Mouse (Mus musculus): ENCODE measurements around the gene Mbnl1. TPM values are rescaled to one million over a fixed set of nuclear protein-coding genes. Genes with fewer than 3 reads are reported as not detected.

Mbnl1 gene
- total RNA-seq, 2 experiments from 2014 or later = 110 to 116 TPM

DNA sequence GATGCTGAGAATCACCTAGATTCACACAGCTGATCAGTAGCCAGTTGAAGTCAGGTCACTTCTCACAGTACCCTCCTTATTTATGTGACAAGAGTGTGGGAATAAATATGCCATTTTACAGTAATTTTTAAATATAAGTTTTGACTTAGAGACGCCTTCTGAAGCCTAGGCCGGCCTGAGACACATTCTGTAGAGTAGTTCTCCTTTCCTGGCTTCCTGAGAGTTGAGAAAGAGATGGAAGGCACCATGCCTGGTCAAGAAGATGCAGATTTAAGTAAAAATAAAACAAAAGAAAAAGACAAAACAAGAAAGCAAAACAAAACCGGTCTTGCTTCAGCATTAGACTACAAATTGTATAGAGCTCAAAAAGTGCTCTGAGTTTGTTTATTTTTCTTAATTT lies 38.6 kb downstream of the Mbnl1 start:
- no peak for DNase-seq (ENCODE audit: low spot score in 2 of 2)
- intact Hi-C loops (cut with DNase I) = no loop called here

DNA sequence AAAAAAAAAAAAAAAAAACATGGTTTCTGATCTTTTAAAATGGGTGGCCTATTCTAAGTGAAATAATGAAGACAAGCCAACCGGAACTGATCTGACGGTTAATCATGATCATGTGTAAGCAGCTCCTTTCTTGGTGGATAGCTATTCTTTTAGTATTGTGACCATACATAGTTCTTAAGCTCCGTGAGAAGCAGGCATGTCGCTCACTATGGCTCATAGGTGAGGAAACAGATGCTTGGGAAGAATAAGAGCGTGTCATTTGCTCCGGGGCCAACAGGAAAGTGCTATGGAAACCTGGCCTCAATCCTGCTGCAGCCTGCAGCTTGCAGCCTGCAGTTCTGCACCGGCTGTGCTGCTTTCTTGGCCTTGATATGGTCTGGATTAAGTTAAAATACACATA lies 40.7 kb downstream of the Mbnl1 start:
- intact Hi-C loops (cut with DNase I) = no loop called here
- DNase-seq (ENCODE audit: low spot score in 2 of 2) = no peak

DNA sequence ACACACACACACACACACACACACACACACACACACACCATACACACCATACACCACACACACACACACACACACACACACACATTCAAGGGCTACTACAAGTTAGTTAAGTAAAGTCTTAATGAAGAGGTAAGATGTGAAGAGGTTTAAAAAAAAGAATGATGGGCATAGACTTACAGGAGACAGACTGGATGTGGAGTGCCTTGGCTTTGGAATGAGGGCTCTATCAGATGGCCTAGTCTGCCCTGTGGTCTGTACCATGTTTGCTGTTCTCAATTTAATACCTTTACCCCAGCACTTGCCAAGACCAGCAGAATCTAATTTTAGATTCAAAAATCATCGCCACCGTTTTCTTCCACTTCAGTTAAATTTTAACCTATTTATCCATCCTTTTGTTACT lies 41.1 kb downstream of the Mbnl1 start:
- intact Hi-C loops (cut with DNase I) = no loop called here
- DNase-seq (ENCODE audit: low spot score in 2 of 2) = no peak

DNA sequence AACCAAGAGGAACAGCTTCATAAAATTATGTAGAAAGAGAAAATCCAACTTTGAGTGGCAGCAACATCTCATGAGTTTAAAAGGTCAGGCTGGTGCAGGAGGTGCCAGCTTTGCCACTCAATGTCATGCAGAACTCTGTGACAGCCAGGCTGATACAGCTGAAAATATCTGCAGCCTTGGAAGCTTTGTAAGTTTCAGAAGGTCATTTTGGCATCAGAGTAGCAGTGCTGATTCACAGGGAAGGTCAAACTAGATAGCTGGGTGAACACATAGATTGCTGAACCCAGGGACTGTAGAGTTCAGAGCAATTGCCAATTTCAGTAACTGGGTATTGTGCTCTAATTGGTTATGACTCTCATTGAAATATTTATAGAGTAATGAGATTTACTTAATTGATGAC lies 42.8 kb downstream of the Mbnl1 start:
- intact Hi-C loops (cut with DNase I) = no loop called here

DNA sequence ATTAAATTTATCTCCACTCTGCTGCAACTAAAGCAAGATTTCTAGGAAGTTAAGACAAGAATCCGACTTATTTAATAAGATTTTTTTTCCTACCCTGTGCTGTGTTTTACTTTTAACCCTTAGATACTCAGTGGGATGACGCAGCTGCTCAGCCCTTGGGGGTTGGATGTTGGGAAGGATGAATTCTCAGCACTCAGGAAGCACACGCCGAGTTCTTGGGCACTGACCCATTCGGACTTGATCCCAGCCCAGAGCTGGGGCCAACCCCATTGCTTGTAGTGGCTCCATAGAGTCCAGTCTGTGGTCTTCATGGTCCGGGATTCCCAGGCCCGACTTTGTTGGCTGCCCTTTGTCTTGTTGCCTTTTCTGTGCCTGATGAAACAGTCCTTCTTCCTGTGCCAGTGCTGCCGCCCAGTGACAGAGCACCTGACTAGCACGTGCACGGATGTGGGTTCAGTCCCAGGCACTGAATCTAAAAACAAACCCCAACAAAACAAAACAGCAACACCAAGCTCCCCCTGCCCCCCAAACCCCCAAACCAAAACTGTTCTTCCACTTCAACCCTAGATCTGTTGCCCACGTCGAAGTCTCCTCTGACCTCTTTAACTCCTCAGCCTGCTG lies 43.5 kb downstream of the Mbnl1 start:
- intact Hi-C loops (cut with DNase I) = no loop called here
- peak; percentile 42 to 49 for DNase-seq (ENCODE audit: low spot score in 2 of 2)

More for the DNA sequence above, 42.8 kb downstream of the Mbnl1 start:
- no peak for DNase-seq (ENCODE audit: low spot score in 2 of 2)

DNA sequence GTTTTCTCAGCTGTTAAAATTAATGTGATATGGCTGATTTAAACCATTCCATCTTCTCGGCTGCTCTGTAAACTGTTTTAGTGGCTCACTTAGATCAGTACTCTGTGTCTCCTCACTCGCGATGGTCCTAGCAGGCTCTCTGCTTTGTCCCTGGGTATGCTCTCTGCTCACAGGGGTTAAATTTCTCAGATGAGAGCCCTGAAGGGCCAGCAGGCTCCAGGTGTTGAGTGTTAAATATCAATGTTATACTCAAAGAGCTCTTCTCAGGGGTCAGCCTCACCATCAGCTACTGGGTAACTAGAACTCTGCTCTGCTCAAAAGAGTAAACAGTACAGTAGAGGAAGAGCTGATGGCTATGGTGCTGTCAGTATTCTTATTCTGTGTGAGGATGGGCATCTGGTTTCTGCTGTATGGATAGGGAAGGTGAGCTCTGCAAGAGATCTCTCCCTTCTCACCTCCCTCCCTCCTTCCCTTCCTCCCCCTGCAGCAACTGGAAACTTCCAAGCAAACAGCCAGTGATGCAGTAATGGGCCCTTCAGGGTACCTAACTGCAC lies 44.7 kb downstream of the Mbnl1 start:
- intact Hi-C loops (cut with DNase I) = no loop called here

DNA sequence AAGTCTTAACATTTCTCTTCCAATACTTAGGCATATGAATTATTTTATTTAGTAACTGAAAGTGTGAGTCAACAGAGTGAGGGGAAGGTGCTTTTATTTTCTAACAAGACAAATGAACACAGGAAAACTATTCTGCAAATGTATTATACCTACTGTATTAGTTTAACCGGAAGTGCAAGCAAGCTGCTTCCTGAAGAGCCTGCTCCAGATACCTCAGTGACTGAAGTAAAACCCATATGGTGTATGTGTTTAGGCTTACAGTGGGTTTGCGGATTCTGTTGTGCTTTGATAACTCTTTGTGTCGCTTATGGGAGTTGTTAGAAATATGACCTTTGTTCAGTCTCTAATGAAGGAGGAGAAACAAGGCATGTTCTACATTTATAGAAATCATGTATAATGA lies 46.7 kb downstream of the Mbnl1 start:
- intact Hi-C loops (cut with DNase I) = no loop called here
- no peak for DNase-seq (ENCODE audit: low spot score in 2 of 2)

More for the DNA sequence above, 44.7 kb downstream of the Mbnl1 start:
- no peak for DNase-seq (ENCODE audit: low spot score in 2 of 2)

DNA sequence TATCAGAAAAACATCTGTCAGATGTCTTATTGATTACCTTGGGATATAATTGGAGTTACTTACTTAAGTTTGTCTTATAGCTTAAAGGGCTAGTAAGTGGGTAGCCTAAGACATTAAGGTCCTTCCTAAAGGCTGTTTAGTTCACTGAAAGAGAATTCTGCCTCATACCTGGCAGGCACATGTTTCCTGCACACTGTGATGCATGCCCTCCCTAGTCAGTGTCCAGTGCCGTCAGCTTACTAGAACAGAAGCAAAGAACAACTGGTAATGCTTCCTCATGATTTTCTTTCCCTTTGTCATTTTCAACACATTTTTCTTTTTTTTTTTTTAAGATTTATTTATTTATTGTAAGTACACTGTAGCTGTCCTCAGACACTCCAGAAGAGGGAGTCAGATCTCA lies 51.5 kb downstream of the Mbnl1 start:
- intact Hi-C loops (cut with DNase I) = no loop called here
- no peak for DNase-seq (ENCODE audit: low spot score in 2 of 2)

DNA sequence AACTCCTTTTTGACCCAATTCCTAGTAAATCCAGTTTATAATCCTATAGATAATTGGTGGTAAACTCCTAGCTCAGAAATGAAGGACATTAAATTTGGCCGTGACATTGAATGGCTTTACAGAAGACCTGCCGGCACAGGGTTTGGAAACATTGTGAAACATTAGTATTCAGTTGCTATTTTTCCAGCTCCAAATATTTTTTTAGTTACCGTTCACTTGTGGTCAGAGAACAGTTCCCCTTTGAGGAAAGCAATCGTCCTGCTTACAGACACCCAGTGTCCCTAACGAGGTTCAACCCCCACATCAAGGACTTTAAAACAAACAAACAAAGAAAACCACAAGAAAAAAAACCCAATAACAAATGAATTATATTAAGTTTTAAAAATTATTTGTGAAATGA lies 58.7 kb downstream of the Mbnl1 start:
- no peak for DNase-seq (ENCODE audit: low spot score in 2 of 2)
- intact Hi-C loops (cut with DNase I) = no loop called here

DNA sequence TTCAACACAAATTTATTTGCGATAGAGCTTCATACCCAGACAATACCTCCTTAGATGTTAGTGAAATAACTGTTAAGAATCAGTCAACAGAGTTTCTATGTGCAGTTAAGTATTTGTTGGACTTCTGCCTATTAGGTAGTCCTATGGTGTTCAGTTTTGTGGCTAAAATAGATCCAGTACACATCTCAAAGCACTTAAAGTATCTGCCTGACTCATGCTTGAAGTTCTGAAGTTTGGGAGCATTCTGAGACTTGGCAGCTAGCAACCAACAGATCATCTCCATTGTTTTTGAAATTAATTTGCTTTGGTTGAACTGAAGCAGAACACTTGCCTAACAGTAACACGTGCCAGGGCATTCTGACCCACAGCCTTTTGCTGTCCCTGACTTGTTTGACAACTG lies 59.2 kb downstream of the Mbnl1 start:
- intact Hi-C loops (cut with DNase I) = no loop called here

DNA sequence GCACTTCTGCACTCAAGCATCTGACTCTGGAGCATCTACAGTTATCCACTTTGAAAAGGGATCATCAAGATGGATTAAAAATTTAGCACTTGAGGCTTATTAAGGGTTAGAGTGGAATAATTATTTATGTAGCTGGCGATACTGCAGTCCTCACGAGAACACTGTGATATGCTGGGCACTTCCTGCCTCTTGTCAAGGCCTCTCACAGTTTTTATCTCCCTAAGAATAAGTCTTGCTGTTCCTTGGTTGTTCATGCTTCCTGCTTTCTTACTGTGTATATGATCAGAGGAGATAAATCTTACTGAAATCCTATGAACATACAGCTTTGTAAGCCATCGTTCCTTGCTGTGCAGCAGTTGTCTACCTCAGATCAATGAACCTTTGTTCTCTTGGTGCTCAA lies 62.6 kb downstream of the Mbnl1 start:
- intact Hi-C loops (cut with DNase I) = no loop called here

More for the DNA sequence above, 59.2 kb downstream of the Mbnl1 start:
- DNase-seq (ENCODE audit: low spot score in 2 of 2) = no peak

DNA sequence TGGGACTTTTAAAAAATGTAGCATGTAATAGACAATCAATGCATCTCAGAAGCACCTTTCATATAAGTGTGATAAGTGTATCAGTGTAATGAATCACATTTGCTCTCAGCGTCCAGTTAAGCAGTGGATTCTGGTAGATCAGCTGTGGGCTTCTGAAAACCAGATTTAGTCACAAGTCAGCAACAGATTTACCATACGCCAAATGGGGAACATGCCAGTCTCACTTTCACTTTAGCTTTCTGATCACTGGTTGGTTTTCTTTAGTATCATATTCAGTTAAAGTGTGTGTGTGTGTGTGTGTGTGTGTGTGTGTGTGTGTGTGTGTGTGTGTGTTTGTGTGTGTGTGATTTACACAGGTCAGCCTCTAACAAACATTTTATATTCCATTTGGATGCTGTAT lies 64.4 kb downstream of the Mbnl1 start:
- DNase-seq (ENCODE audit: low spot score in 2 of 2) = no peak
- intact Hi-C loops (cut with DNase I) = no loop called here

More for the DNA sequence above, 62.6 kb downstream of the Mbnl1 start:
- no peak for DNase-seq (ENCODE audit: low spot score in 2 of 2)

DNA sequence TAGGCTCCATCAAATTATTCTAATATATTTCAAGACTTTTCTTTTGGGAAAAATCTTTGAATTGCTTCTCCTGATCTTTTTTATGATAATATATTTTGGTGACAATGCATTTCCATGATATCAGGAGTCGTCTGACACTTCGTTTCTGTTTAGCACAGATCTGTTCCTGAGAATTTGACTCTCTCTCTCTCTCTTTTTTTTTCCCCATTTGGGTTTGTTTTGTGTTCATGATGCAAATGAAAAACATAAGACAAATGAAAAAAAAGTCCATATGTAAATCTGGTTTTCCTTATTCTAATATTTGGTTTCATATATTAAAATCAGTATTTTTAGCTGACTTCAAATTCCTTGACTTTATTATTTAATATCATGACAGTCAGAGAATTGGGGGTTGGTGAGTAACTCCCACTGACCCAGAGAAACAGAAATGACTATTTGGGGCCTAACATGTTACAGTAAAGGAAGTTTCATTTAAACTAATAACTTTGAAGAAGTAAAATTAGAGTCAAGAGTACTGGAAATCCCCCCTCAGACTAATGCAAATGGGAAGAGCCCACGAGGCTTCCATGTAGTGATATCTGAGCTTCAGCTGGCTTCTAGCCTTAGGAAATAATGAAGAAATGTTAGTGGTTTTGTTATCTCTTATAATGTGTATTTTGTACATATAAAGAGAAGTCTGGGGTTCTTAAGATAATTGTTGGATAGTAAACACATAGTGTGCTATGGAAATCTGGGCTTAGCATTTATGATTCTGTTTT lies 65.8 kb downstream of the Mbnl1 start:
- intact Hi-C loops (cut with DNase I) = no loop called here
- no peak for DNase-seq (ENCODE audit: low spot score in 2 of 2)

DNA sequence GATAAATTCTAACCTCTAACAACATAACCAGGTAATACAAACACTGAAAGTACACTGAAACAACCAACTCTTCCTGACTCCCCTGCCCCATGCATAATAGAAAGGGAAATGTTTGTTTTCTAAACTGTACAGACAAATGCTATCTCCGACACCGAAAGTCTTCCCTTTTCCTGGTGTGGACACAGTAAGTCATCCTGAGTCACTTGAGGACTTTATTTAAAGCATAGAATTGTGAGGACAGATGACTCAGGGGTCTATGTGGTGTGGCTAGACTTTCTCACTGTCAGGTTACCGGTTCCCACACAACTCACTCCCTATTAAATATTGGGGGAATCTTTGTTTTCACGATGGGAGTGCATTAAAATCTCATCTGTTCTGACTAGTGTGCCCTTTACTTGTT lies 68.5 kb downstream of the Mbnl1 start:
- DNase-seq (ENCODE audit: low spot score in 2 of 2) = no peak
- intact Hi-C loops (cut with DNase I) = no loop called here

DNA sequence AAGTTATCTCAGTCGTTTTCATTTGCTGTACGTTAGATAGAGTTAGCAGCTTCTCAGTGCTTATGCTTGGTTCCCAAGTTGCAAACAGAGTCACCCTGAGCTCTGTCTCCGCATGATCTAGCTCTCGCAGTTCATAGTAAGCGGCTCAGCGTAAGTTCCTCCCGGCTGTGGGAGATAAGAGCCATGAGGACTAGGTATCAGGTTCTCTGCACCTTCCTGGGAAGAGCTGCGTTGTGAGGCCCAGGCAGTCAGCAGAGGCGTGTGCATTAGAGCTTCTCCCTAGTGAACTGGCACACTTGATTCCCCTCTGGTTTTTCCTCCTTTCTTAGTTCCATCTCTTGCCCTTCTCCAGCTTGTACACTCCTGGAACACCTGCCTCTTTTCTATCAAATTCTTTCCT lies 73.6 kb downstream of the Mbnl1 start:
- intact Hi-C loops (cut with DNase I) = no loop called here
- DNase-seq (ENCODE audit: low spot score in 2 of 2) = no peak

DNA sequence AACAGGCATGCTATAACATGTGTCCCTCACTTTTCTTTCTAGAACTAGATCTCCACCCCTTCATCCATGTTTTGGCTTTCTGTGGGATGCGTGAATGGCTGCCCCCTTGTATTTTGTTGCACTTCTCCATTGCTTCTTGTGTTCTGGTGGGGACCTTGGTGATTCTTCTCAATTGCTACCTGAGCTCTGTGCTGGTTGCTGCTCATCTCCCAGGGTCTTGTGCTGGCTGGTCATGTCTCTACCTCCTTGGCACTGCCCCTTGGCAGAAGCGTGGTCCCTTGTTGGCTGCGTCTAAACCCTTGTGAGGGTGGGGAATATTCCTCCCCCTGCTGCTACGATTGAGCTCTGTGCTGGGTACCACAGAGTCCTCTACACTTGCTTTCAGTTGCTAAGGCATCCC lies 74.3 kb downstream of the Mbnl1 start:
- DNase-seq (ENCODE audit: low spot score in 2 of 2) = no peak
- intact Hi-C loops (cut with DNase I) = no loop called here

DNA sequence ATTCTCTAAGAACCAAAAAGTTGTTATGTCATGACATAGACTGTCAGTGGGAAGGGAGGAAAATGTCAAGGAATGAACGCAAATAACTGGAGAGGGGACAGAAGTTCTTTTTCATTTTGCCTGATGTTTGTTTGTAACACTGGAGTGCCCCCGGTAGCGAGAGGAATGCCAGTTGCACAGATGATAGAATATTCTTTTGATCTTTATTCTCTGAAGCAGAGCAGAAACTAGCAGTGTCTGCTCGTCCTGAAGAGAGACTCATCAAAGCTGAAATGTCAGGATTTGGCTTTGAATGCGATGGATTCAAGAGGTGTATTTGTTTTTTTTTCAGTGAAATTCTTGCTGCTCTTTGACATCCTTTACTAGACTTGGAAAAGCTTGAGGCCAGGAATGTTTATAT lies 77.9 kb downstream of the Mbnl1 start:
- no peak for DNase-seq (ENCODE audit: low spot score in 2 of 2)
- intact Hi-C loops (cut with DNase I) = no loop called here

DNA sequence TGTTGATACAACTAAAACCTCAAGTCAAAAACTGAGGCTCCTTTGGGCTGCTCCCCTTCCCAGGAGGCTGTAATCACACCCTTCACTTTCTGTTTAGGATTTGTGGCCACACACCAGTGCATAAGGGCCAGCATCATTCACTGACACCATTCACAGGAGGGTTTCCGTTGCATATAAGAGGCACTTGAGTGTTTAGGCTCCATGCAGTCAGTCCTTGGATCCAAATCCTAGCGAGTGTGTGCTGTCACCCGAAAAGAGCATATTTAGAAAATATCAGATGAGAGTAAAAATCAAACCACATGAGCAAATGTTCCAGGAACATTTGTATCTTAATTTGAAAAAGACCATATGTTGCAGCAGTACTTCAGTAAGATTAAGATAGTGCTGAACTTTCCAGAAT lies 79.0 kb downstream of the Mbnl1 start:
- no peak for DNase-seq (ENCODE audit: low spot score in 2 of 2)
- intact Hi-C loops (cut with DNase I) = no loop called here

DNA sequence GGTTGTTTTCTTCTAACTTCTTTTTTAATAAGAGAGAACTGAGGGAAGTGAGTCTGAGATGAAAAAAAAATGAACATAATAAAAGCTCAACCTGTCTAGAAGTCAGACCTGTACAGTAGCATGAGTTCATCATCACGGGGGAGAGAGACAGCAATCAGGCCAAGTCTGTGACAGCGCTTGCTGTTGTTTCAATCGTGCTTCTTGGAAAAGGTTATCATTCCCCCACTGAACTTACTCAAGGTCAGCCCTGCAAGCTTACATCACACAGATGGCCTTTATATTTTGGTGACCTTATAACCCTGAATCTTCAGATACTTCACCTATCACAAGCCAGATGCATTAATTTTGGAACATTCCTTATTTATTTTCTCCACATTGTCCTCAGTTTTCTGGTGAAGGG lies 80.4 kb downstream of the Mbnl1 start:
- intact Hi-C loops (cut with DNase I) = no loop called here
- no peak for DNase-seq (ENCODE audit: low spot score in 2 of 2)

DNA sequence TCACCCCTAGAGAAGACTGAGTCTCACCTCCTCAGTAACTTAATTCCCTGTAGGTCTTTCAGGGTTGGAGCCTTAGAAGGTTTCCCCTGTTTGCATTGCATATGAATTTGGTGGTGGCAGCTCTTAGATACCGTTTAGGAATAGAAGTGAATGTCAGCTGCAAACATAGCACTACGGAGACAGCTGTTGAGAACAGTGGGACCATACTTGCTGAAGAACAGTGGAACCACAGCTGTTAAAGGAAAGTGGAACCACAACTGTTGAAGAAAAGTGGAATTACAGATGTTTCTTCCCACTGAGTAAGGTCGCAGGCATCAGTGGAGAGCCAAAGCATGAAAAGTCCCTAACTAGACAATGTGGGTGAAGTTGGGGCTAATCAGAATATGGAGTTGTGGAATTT lies 84.0 kb downstream of the Mbnl1 start:
- DNase-seq (ENCODE audit: low spot score in 2 of 2) = no peak
- intact Hi-C loops (cut with DNase I) = no loop called here

DNA sequence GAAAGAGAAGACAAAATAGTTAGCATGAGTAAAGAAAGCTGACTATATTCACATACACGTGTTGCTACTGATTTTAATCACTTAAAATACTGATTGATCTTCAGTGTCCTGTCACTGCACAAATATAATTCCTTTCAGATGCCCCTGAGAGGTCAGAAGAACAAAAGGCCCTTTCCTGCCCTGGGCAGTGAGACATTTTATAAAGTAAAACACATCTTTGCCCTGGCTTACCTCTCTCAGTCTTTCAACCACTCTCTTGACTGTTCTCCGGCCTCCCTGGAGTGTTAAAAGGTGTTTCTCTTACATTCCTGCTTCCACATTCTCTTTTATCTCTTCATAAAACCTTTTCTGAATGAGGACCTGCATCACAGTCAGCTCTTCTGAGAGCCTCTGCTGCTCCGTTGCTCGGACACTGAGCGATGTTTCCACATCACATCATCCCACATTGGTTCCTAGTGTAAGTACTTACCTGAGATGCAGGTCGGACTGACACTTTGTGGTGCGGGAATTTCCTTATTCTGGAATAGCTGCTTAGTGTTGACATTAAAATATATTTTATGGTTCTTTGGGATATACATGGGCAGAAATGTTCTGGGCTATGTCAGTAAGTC lies 85.7 kb downstream of the Mbnl1 start:
- intact Hi-C loops (cut with DNase I) = no loop called here
- DNase-seq (ENCODE audit: low spot score in 2 of 2) = no peak

Measured in left cerebral cortex, postnatal 14 days (tissue).